Mouse (Mus musculus): ENCODE measurements at regions not wholly inside any gene's neighbourhood (a gene's known extent, or its start where the extent isn't known, plus 50 kb on each side); places are given as distances from the start of the nearest gene placed in this dataset.

DNA sequence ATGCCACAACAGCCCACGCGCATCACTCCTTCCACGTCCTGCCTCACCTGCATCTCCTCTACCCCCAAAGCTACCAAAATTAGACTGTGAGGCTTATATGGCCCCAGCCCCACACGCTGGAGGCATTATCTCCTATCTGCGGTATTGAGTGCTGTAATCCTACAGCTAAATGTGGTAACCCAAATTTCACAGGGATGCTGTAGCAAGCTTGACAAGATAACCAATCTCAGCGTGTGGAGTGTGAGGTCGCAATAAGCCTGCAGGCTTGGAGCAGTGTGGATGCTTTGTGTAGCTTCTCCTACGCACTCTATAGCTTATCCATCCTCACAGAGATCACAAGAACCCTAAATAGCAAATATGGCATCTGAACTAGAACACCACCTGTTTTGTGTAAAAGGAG is 251.2 kb upstream of the Kcnh8 start:
- peak; percentile 72 to 79 for DNase-seq (ENCODE audit: low spot score in 2 of 2)

DNA sequence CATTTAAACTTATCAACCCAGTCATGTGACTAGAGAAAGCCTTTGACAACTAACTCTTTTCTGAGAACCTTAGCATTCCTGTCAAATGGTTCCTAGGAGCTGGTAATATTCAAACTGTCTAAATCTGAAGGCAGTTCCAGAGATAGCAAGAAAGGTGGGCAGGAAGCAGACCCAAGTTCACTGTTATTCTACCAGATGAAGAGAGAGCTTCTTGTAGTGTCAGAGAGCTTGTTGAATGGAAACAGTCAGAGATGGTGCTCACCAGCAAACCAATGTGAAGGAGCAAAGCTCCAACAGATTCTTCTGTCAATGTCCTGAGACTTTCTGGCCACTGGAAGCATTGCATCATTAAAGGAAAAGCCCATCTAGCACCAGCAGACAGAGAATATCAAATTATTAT is 251.8 kb upstream of the Kcnh8 start:
- peak in 1 of 2 experiments; percentile 50 for DNase-seq (ENCODE audit: low spot score in 2 of 2)

DNA sequence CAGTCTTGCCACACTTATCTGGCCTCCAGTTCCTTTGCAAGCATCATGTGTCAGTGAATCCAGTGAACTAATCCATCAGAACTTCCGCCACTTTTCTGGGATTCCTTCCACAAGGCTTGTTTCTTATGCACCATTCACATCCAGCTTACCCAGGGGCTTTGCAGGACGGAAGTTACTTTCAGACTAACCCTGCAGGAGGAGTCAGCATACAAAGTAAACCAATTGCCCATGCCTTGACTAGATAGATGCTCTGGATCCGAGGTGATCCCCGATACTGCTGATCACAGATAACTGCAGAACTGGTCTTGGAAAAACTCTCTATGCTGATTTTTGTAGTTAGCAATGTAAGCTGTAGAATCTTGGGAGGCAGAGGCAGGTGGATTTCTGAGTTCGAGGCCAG is 252.6 kb upstream of the Kcnh8 start:
- peak in 1 of 2 experiments; percentile 35 for DNase-seq (ENCODE audit: low spot score in 2 of 2)

DNA sequence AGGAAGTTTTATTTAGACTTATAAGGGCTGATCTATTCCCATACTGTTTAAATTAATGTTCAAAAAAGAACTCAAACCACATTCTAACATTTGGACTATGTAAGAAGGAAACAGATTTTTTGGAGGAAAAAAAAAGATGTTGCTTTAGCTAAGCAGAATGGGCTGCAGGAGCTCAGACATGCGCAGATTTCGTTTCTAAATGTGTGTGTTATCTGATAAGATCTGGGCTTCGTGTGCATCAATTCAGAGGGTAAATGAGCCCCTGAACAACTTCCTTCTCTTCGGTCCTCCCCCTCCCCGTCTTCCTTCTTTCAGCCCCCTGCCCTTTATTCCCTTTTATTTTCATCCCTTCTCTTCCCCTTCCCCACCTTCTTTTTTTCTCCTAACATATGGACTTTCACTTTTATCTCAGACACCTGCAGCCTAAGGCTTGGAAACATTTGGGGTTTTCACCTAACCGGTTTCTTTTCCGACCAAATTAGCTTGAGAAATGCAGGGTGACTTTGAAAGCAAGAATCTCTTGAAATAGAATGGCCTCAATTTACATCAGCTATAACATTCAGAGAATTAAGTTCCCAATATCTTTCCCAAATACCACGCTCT is 253.9 kb upstream of the Kcnh8 start:
- peak; percentile 64 to 70 for DNase-seq (ENCODE audit: low spot score in 2 of 2)

DNA sequence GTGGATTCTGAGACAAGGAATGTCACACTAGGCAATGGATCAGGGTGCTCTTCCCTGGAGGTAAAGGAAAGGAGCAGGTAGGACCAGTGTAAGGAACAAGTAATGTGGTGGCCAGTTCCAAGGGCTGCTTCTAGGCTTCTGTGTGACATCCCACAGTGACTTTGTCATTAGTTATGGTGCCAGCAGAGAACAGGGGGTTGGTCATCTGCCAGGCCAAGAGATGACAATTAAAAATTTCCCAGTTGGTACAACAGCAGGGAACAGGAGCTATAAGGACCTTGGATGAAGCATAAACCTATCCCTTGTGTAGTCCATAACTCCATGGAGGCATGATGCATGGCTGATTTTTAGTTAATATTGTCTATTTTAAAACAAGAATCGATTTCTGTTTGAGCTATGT is 281.9 kb upstream of the Kcnh8 start:
- no peak for DNase-seq (ENCODE audit: low spot score in 2 of 2)

DNA sequence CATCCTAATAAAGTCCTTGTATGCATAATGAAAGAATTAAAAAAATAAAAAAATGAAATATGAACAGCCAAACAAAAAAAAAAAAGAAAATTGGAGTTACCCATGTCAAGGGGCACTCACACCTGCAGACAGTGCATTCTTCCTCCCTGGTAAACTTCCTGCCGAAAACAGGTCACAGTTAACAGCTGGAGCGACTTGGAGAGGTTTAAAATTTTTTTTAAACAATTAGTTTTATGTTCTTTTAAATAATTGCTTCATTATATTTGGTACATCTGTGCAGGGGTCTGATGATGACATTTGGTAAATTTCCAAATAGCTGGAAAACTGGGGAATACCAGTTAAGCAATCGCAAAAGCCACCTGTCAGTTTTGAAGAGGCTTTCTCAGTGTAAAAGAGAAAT is 285.5 kb upstream of the Kcnh8 start:
- DNase-seq (ENCODE audit: low spot score in 2 of 2), result peak; percentile 55 to 61

DNA sequence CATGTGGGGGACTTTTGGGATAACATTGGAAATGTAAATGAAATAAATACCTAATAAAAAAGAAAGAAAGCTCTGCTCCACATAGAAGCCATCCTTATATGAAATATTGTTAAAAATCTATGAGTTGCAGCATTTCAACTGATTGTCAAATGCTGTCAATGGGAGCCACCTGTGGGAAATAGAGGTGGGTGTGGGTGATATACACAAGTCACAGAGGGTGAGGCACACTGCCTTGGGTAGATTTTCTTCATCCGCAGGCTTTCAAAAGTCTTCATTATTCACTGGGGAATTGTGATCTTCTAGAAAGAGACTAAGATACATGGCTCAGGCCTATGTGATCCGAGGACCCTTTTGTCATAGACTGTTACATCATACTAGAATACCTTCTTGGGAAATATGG is 286.6 kb upstream of the Kcnh8 start:
- DNase-seq (ENCODE audit: low spot score in 2 of 2), result peak; percentile 45 to 50

DNA sequence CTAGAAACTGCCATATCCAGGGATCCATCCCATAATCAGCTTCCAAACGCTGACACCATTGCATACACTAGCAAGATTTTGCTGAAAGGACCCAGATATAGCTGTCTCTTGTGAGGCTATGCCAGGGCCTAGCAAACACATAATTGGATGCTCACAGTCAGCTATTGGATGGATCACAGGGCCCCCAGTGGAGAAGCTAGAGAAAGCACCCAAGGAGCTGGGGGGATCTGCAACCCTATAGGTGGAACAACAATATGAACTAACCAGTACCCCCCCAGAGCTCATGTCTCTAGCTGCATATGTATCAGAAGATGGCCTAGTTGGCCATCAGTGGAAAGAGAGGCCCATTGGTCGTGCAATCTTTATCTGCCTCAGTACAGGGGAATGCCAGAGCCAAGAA is 287.1 kb upstream of the Kcnh8 start:
- DNase-seq (ENCODE audit: low spot score in 2 of 2), result peak in 1 of 2 experiments; percentile 79

DNA sequence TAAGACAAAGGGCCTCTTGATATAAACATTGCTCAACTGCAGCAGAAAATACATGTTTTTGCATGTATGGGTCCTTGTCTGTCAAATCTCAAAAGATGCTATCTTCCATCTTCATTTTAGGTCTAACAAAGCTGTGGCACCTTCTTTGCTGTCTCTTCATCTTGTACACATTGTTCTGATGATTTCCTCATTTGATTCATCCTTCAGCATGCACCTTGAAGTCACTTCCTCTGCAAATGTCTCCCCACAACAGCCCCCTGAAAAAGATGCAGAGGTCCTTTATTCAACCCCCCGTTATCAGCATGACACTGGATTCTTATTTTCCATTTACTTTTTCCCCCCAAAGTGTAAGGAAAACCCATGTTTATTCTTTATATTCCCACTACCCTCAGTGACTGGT is 290.5 kb upstream of the Kcnh8 start:
- no peak for DNase-seq (ENCODE audit: low spot score in 2 of 2)

DNA sequence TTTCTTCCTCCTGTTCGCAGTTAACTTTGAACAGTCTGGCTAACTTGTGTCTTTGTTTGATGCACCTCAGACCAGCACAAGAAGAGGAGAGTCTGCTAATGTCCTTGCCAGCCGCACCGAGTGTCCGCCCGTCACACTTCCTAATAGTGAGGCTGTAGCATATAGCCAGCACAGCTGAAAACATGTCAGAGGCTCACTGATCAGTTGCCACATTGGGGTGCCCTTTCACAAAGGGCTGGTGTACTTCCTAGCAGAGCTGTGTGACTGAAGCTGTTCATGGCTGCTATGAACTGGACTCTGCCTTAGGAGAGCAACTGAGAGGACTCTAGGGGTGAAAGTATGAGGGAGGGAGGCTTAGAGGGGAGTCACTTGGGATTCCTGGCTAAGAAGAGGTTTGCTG is 293.7 kb upstream of the Kcnh8 start:
- no peak for DNase-seq (ENCODE audit: low spot score in 2 of 2)

DNA sequence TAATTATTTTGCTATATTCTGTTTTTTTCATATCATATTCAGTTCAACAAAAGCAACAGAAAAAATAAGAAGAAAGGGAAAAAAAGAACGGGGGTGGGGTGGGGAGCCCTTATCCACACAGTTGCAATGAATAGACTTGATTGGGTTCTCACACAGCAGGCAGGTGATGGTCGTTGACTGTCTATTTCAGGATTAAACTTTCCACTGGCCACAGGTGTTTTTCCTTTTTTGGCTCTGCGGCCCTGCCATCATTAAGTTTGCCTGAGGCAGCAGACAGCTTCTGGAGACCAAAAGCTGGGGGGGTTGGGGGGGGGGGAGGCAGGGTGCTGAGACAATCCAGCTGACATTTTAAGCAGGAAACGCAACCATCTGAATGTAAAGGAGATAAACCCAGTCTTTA is 298.4 kb upstream of the Kcnh8 start:
- DNase-seq (ENCODE audit: low spot score in 2 of 2), result peak; percentile 68 to 79

DNA sequence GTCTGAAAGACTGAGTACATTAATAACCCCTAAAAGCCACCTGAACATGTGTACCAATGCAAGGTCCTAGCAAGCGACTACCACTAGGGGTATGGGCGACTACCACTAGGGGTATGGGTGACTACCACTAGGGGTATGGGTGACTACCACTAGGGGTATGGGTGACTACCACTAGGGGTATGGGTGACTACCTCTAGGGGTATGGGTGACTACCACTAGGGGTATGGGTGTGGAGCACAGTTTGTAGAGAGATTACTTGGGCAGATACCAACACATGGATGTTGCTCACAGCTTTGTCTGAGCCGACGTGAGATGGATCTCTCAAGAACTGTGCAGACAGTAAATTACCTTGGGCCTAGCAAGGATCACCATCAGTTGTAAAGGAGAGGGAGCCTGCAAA is 299.2 kb upstream of the Kcnh8 start:
- peak; percentile 40 to 45 for DNase-seq (ENCODE audit: low spot score in 2 of 2)

DNA sequence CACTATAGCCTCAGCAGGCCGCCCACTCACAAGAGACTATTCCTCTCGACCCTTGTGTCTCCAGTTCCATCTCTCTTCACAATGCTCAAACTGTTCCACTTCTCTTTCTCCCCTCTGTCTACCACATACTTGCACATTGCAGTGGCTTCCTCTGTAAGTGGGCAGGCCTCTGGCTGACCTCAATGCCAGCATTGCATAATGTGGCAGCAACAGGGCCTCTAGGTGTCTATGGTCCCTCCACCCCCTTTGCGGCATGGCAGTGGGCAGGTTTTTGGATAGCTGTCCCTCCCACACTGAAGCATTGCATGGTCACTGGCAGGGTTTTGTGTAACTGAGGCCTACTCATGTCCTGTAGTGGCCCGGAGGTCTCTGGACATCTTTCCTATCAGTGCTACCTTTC is 302.7 kb upstream of the Kcnh8 start:
- no peak for DNase-seq (ENCODE audit: low spot score in 2 of 2)

DNA sequence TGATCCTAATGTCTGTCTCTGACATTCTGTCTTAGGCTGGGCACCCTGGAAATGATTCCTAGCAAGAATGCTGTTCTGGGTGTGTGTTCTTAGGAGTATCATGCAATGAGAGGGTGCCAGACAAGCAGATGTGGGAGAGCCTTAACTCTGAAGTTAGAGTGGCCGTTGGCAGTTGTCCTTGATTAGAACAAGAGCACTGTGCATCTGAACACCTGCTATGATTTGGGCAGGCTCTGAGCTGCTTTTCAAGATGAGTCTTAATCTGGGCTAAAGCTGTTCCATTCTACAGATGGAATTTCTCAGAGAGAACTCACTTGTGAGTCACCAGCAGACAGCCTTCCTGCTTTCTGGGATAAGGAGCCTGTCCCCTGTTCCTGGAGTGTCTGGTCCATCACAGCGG is 317.1 kb upstream of the Kcnh8 start:
- DNase-seq (ENCODE audit: low spot score in 2 of 2), result peak in 1 of 2 experiments; percentile 53

DNA sequence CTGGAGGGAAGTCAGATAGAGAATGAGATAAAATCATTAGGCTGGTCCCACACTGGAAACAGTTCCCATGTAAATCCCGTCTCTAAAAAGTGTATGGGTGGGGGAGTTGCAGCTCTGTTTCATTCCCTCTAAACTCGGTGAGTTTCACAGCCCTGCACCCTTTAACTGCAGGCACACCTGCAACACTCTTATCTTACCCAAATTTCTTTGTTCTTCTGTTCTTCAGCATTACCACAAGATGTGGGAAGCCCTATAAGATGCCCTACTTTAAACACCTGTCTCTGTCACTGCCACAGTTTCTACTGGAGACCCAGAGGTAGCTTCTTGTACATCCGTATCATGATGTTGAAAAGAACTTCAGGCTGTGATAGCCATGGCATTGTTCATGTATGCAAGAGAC is 320.2 kb upstream of the Kcnh8 start:
- DNase-seq (ENCODE audit: low spot score in 2 of 2), result peak; percentile 66 to 79

DNA sequence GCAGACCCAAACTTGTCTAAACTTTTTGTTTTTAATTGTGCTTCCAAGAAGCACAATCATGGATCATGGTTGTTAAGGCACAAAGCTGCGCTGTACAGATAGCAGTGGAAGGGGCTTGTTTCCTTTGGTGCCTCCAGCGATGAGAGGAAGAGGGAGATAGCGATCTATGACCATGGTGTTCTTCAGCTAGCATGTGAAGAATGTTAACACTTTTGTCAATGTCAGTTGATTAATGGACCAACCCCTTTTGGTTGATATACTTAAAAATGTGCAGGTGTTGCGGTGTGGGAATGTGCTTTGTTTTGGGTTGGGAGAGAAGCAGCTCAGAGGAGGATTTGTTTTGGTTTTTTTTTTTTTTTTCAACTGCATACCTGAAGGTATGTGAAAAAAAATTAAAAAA is 324.0 kb upstream of the Kcnh8 start:
- peak; percentile 58 to 65 for DNase-seq (ENCODE audit: low spot score in 2 of 2)

DNA sequence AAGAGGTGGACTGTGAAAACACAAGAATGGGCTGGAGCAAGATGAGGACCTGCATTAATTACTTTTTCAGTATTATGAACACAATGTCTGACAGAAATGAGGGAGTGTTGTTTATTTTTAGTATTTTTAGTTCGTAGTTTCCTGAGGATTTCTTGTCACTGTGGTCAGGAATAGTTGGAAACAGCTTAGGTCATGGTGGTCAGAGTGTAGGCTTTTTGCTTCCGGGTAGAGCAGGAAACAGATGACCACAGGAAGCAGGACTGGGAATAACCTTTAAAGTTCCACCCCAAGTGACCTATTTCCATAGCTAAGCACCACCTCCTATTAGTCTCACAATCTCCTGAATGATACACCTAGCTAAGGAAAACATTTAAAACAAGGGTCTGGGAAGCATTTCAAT is 333.7 kb upstream of the Kcnh8 start:
- no peak for DNase-seq (ENCODE audit: low spot score in 2 of 2)

DNA sequence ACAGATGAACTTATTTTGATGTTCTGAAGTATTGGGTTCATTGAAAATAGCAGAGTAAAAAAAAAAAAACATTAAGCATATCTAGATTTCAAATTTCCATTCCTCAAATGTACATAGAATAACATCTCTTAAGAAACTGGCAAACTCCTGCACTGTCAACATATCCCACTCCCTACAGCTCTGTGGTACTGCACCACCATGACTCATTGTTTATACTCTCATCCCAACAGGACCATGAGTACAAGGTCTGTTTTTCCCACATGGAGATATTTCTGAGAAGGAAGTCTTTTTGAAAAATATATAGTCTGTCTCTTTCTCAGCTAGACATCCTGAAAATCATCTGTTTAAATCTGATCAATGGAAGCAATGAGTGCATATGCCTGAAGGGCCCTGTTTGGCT is 351.2 kb upstream of the Kcnh8 start:
- DNase-seq (ENCODE audit: low spot score in 2 of 2), result no peak

DNA sequence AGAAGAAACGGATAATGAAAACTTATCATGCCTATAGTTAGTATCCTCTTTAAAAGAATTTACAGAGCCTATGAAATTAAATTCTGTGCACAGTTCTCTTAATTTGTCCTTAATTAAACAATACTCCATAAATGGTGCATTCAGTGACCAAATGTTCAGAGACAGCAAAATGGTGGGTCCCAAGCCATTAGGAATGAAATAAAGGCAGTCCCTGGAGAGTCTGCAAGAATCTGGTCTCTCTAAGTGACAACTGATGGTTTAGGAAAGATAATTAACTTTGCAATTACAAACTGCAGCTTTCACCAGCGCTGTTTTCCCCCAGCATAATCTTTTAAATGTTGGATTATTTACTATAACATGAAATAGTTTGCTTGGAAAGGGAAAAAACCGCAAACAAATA is 376.9 kb upstream of the Kcnh8 start:
- no peak for DNase-seq (ENCODE audit: low spot score in 2 of 2)

DNA sequence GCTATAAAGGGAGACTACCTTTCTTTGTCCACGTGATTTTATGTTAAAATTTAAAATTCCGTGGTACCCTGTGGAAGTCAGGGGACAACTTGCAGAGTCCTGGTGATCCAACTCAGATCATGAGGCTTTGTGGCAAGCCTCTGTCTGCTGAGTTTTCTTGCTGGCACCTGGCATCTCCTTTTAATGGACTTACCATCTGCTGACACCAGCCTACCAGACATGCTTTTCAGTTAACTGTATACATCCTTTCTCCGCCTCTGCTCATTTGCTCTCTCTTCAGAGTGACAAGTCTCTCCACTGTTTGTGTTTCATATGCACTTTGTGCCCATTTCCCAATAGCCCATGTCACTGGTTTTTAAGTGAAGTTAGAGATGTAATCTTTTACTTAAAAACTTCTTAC is 382.1 kb upstream of the Kcnh8 start:
- peak; percentile 48 to 53 for DNase-seq (ENCODE audit: low spot score in 2 of 2)

DNA sequence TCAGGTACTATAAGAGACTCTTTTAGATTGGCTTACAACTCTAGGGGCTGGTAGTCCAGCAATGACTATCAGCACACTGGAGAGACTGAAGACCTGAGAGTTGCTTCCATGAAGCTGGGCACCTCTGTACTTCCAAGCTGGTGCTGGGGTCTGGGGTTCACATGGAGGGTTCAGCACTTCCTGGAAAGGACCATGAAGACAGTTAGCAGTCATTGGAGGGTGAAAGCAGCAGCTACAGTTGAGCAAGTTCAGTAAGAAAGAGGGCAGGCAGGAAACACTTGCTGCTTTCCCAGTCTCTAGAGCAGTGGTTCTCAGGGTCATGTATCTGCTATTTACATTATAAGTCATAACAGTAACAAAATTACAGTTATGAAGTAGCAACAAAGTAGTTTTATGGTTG is 384.3 kb upstream of the Satb1 start:
- peak; percentile 51 for DNase-seq (ENCODE audit: low spot score in 2 of 2)

DNA sequence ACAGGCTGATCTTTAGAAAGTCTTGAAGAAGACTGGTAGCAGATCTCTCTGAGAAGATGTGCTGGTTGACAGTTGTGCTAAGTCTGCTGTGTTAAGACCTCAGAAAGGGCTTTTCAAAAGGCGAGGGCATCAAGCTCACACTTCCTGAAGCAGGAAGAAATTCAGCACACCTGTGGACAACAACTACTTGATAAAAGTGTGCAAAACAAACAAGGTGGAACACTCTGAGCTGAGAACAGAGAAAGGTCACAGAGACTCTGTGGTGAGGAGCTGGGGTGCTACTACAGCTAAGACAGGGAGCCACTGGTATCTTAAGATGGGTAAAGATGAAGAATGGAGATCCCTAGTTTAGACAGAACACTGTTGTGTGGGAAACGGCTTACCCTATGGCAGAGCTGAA is 379.9 kb upstream of the Satb1 start:
- peak; percentile 57 to 60 for DNase-seq (ENCODE audit: low spot score in 2 of 2)

DNA sequence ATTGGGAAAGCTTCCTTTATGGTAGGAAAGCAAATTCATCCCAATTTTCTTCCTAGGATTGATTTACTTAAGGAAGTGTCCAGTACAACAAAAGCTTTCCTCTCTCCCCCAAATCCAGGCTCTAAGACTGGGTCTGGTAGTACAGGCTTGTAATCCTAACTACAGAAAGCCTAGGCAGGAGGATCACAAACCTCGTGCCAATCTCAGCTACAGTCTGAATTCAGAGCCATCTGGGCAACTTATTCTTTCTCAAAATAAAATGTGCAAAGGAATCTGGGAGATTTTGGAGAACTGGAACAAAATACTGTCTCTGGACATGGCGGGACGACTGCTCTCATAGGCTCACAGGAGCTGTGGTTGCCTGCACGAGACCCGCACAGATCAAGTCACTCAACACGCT is 377.4 kb upstream of the Satb1 start:
- no peak for DNase-seq (ENCODE audit: low spot score in 2 of 2)

DNA sequence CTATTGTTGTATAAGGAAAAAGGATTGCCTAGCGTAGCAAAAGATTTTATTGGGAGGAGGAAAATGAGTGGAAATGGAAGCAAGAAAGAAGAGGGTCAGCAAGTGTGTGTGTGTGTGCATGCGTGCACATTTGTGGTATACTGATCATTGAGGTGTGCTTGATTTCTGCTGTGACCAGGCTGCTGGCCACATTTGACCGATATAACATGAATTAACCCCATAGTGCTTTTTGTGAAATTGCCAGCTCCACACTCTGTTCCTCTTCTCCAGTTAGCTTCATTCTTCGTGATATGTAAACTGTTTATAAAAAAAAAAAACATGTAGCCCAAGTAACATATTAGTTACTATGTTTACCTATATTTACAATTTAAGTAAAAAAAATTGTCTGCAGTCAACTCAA is 364.6 kb upstream of the Satb1 start:
- no peak for DNase-seq (ENCODE audit: low spot score in 2 of 2)

DNA sequence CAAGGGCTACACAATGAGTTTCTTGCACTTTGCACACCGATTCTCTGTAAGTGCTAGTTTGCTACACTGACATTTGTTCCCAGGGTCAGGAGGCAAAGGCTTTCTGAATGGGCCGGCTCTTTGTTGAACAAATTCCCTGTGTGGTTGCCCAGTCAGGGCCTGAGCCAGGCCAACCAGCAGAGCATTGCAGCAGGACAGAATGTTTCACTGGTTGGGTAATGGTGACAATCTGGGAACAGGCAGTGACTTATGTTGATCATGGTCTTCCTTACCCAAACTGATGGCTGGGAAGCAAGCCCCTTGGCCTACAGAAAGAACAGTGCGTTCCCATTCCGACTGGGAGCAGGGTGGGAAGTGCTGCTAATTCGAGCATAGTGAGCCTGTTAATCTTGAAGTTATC is 363.7 kb upstream of the Satb1 start:
- no peak for DNase-seq (ENCODE audit: low spot score in 2 of 2)
